Mouse (Mus musculus) forebrain, embryonic 10.5 days (tissue): ENCODE measurements around the gene Dcaf8. TPM values are rescaled to one million over a fixed set of nuclear protein-coding genes. Genes with fewer than 3 reads are reported as not detected.

Experiments
- polyA plus RNA-seq: library from polyadenylated mRNA; unstranded; fragments of >200 nt; fragmentation: Nextera tagmentation; extraction: Ambion mirVana; gene quantifications from 2 replicates; pipeline ENCODE4 v1.2.1, GENCODE M21; 2016

The Dcaf8 gene
- polyA plus RNA-seq, 1 experiment from 2014 or later: 138 TPM

Other genes starting within 250 kb of the Dcaf8 start
- 0.11 and 0.15 TPM in 2 replicates for gene Slamf6, start 230.6 kb upstream of the Dcaf8 start, polyA plus RNA-seq
- 40.6 and 41.7 TPM in 2 replicates for gene Vangl2, start 119.6 kb upstream of the Dcaf8 start, polyA plus RNA-seq
- gene Nhlh1, start 90.5 kb upstream of the Dcaf8 start, polyA plus RNA-seq: 1.6 and 2.7 TPM in 2 replicates
- 176 TPM in 2 replicates for gene Copa, start 65.6 kb upstream of the Dcaf8 start, polyA plus RNA-seq
- 91.6 and 95.3 TPM in 2 replicates for gene Ncstn, start 65.3 kb upstream of the Dcaf8 start, polyA plus RNA-seq
- gene Pex19, start 21.3 kb upstream of the Dcaf8 start, polyA plus RNA-seq: 153 and 159 TPM in 2 replicates
- gene Pea15a, start 58.7 kb downstream of the Dcaf8 start, polyA plus RNA-seq: 282 and 292 TPM in 2 replicates
- gene Casq1, start 71.8 kb downstream of the Dcaf8 start, polyA plus RNA-seq: 0.69 and 0.99 TPM in 2 replicates
- gene Atp1a4, start 110.3 kb downstream of the Dcaf8 start, polyA plus RNA-seq: not detected in 2 replicates
- 53.0 and 55.4 TPM in 2 replicates for gene Igsf8, start 113.6 kb downstream of the Dcaf8 start, polyA plus RNA-seq
- gene Atp1a2, start 150.0 kb downstream of the Dcaf8 start, polyA plus RNA-seq: 0.86 and 2.0 TPM in 2 replicates
- gene Kcnj9, start 181.2 kb downstream of the Dcaf8 start, polyA plus RNA-seq: 0.17 and 0.43 TPM in 2 replicates
- 0.46 and 0.47 TPM in 2 replicates for gene Kcnj10, start 193.1 kb downstream of the Dcaf8 start, polyA plus RNA-seq
- gene Pigm, start 228.5 kb downstream of the Dcaf8 start, polyA plus RNA-seq: 10.6 and 10.8 TPM in 2 replicates